Comparison of ENCODE assay signal across 23 mouse cellular contexts in the genomic region with DNA sequence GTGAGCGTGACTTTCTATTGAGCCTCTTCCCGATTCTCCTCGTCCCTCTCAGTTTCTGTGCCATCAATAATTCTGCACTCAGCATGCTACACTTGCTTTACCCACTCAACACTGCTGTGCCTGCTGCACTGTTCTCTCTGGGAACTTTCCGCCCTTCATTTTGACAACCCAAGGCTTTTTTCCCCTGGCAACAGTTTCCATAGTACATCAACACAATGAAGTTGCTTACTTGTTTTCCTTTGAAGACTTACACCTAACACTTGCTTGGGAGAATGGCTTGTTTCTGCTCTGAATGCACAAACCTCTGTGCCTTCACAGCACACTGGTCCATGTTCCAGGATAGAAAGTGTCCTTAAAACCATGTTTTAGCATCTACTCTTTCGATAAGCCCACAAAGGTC. TPM values are rescaled to one million over a fixed set of nuclear protein-coding genes. Genes with fewer than 3 reads are reported as not detected.
A peak's percentile ranks its signal among the peaks of the same experiment; 100 is the strongest.
DNase-seq lines count a peak whose midpoint lies in the region; ATAC-seq and TF ChIP-seq lines count a peak whose summit lies in the region.
"Had no signal": no experiment of that assay in that cellular context is flagged by ENCODE, and none has a peak within 500 bp of the region (broad histone marks: within the 10 kb centered on the region; RNA-seq: fewer than 3 reads in every experiment).

No protein-coding gene starts in this region.

- H3K27ac ChIP-seq in forebrain, postnatal 0 days (ENCODE audit: low read depth, low read length) = no peak overlapping the region
- H3K27ac ChIP-seq in forebrain, embryonic 13.5 days = no peak overlapping the region
- peak overlapping the region; percentile 46; the same call in 1 of the 2 replicates for H3K27ac ChIP-seq in layer of hippocampus, adult 2 months
- H3K27ac ChIP-seq: embryonic facial prominence, embryonic 15.5 days; forebrain, embryonic 10.5 days; forebrain, embryonic 15.5 days; heart, embryonic 15.5 days; hindbrain, embryonic 10.5 days; hindbrain, embryonic 14.5 days; intestine, embryonic 15.5 days had no signal

- no peak for DNase-seq in forebrain, postnatal 0 days
- DNase-seq in layer of hippocampus, adult 2 months (ENCODE audit: low spot score in 2 of 2) = no peak
- DNase-seq in layer of hippocampus, postnatal 36 days = no peak
- peak; percentile 12 for DNase-seq in brain, embryonic 14.5 days (ENCODE audit: low read depth)
- DNase-seq in right cerebral cortex, adult 2 months (ENCODE audit: low spot score in 2 of 2) = no peak
- DNase-seq: cerebellum, adult 11 months; cerebellum, adult 8-10 months; cerebellum, postnatal 14 days; embryo, embryonic 11 days; gastrocnemius, postnatal 14 days; heart, postnatal 14 days; kidney, adult 18-20 months had no signal

- no peak for TF ChIP-seq POLR2A in brain, embryonic 14.5 days (IDR thresholded peaks at IDR 0.05; ENCODE audit: borderline replicate concordance, extremely low read depth, insufficient read depth, insufficient read length, poor library complexity, severe bottlenecking)

- H3K27me3 ChIP-seq in forebrain, postnatal 0 days (ENCODE audit: insufficient read depth, low read length) = no peaks in the 10 kb centered on the region
- H3K27me3 ChIP-seq in forebrain, embryonic 13.5 days = no peaks in the 10 kb centered on the region
- H3K27me3 ChIP-seq: embryonic facial prominence, embryonic 15.5 days; forebrain, embryonic 15.5 days; heart, embryonic 15.5 days; intestine, embryonic 15.5 days had no signal

- TF ChIP-seq CTCF in forebrain, postnatal 0 days (IDR thresholded peaks at IDR 0.05; ENCODE audit: low read depth) = no peak
- no peak for TF ChIP-seq CTCF in layer of hippocampus, adult 2 months (conservative IDR thresholded peaks at IDR 0.05)
- no peak for TF ChIP-seq CTCF in brain, embryonic 14.5 days (IDR thresholded peaks at IDR 0.05; ENCODE audit: borderline replicate concordance, extremely low read depth, insufficient read depth, insufficient read length)

- H3K9ac ChIP-seq in forebrain, postnatal 0 days = no peak overlapping the region
- H3K9ac ChIP-seq in forebrain, embryonic 13.5 days = no peak overlapping the region
- H3K9ac ChIP-seq: embryonic facial prominence, embryonic 15.5 days; forebrain, embryonic 15.5 days; heart, embryonic 15.5 days; hindbrain, embryonic 14.5 days; intestine, embryonic 15.5 days had no signal

- peak; percentile 58; the same call in 1 of the 2 replicates for ATAC-seq in forebrain, postnatal 0 days
- no peak for ATAC-seq in forebrain, embryonic 13.5 days
- ATAC-seq: forebrain, embryonic 15.5 days; intestine, embryonic 15.5 days had no signal

- H3K9me3 ChIP-seq in forebrain, postnatal 0 days (ENCODE audit: low read length) = no peaks in the 10 kb centered on the region
- no peaks in the 10 kb centered on the region for H3K9me3 ChIP-seq in forebrain, embryonic 13.5 days (replicated peaks)
- H3K9me3 ChIP-seq: embryonic facial prominence, embryonic 15.5 days; forebrain, embryonic 10.5 days; forebrain, embryonic 15.5 days; heart, embryonic 15.5 days; hindbrain, embryonic 10.5 days; intestine, embryonic 15.5 days had no signal

- H3K4me3 ChIP-seq in forebrain, postnatal 0 days (ENCODE audit: low read depth, low read length) = no peak overlapping the region
- no peak overlapping the region for H3K4me3 ChIP-seq in forebrain, embryonic 13.5 days
- no peak overlapping the region for H3K4me3 ChIP-seq in layer of hippocampus, adult 2 months
- H3K4me3 ChIP-seq: embryonic facial prominence, embryonic 15.5 days; erythroblast, embryonic 14.5 days; forebrain, embryonic 10.5 days; forebrain, embryonic 15.5 days; heart, embryonic 15.5 days; hindbrain, embryonic 10.5 days; intestine, embryonic 15.5 days had no signal

- no peak overlapping the region for H3K4me2 ChIP-seq in forebrain, postnatal 0 days (ENCODE audit: low read depth)
- no peak overlapping the region for H3K4me2 ChIP-seq in forebrain, embryonic 13.5 days
- H3K4me2 ChIP-seq: embryonic facial prominence, embryonic 15.5 days; forebrain, embryonic 15.5 days; heart, embryonic 11.5 days; heart, embryonic 15.5 days; hindbrain, embryonic 14.5 days; intestine, embryonic 15.5 days had no signal

- 79% methylated on average over 5 of the region's 5 CpGs for WGBS in forebrain, postnatal 0 days
- WGBS in forebrain, embryonic 13.5 days = 77% methylated on average over 5 of the region's 5 CpGs

- no peaks in the 10 kb centered on the region for H3K36me3 ChIP-seq in forebrain, postnatal 0 days (ENCODE audit: insufficient read depth)
- no peaks in the 10 kb centered on the region for H3K36me3 ChIP-seq in forebrain, embryonic 13.5 days (ENCODE audit: poor library complexity, severe bottlenecking)
- H3K36me3 ChIP-seq: embryonic facial prominence, embryonic 15.5 days; forebrain, embryonic 10.5 days; forebrain, embryonic 15.5 days; heart, embryonic 15.5 days; hindbrain, embryonic 10.5 days; intestine, embryonic 15.5 days had no signal

- H3K4me1 ChIP-seq in forebrain, postnatal 0 days (ENCODE audit: insufficient read depth) = peaks cover 3% of the 10 kb centered on the region; the same call in 1 of the 2 replicates
- peaks cover 14% of the 10 kb centered on the region for H3K4me1 ChIP-seq in forebrain, embryonic 13.5 days

RNA-seq across cellular contexts. Expression of gene Tmtc1, which starts 46.9 kb away (rescaled TPM):
- total RNA-seq in forebrain, postnatal 0 days (2014; rRNA removed) = 18.9 and 20.5 TPM in 2 replicates
- 1.3 and 1.7 TPM in 2 replicates for polyA plus RNA-seq in forebrain, postnatal 0 days (2015; fragmentation: Nextera tagmentation; extraction: Ambion mirVana)
- polyA plus RNA-seq in forebrain, embryonic 13.5 days (2015; fragmentation: Nextera tagmentation; extraction: Ambion mirVana) = 0.87 and 1.1 TPM in 2 replicates
- 10 to 100 TPM; 39.8 to 42.0 TPM for total RNA-seq in layer of hippocampus, adult 2 months (2021)
- total RNA-seq in layer of hippocampus, postnatal 36 days (2021) = 10 to 100 TPM; 36.9 to 43.8 TPM
- polyA plus RNA-seq in brain, embryonic 14.5 days (2012; rRNA removed) = 5.4 and 11.8 TPM in 2 replicates
- total RNA-seq: granulocyte monocyte progenitor cell, adult 5-6 weeks had no signal
- polyA plus RNA-seq: erythroblast, embryonic 14.5 days had no signal
